Mouse (Mus musculus) heart, embryonic 15.5 days (tissue): ENCODE measurements around the gene Cbx5. TPM values are rescaled to one million over a fixed set of nuclear protein-coding genes. Genes with fewer than 3 reads are reported as not detected.

Source experiments
- ATAC-seq: fragments of 200-750 bp; cut with Nextera tagmentation; replicated peaks from 2 replicates; pipeline ENCODE4 v1.8.0; 2017; ENCODE audit warnings: low read depth, moderate TSS enrichment; ENCODE audit not compliant: insufficient number of reproducible peaks, insufficient read depth, low FRiP score
- H3K27ac ChIP-seq: fragments of 300-500 bp; sonication (generic); 2 replicates; pipeline ENCODE4 v1.5.1; 2015; ENCODE audit warnings: mild to moderate bottlenecking, inconsistent platforms
- H3K27me3 ChIP-seq: fragments of 300-500 bp; sonication (generic); 2 replicates; pipeline ENCODE4 v1.6.1; 2015; ENCODE audit warnings: inconsistent platforms
- H3K36me3 ChIP-seq: fragments of 300-500 bp; sonication (generic); 2 replicates; pipeline ENCODE4 v1.6.1; 2015; ENCODE audit warnings: mild to moderate bottlenecking, inconsistent platforms
- H3K4me1 ChIP-seq: fragments of 300-500 bp; sonication (generic); replicated peaks from 2 replicates; pipeline ENCODE4 v1.6.1; 2015; ENCODE audit warnings: inconsistent platforms
- H3K4me2 ChIP-seq: fragments of 300-500 bp; sonication (generic); 2 replicates; pipeline ENCODE4 v1.6.1; 2015; ENCODE audit warnings: inconsistent platforms, mild to moderate bottlenecking, moderate library complexity
- H3K4me3 ChIP-seq: fragments of 300-500 bp; sonication (generic); 2 replicates; pipeline ENCODE4 v1.5.1; 2015; ENCODE audit warnings: mild to moderate bottlenecking, inconsistent platforms
- H3K9ac ChIP-seq: fragments of 300-500 bp; sonication (generic); 2 replicates; pipeline ENCODE4 v1.6.1; 2015; ENCODE audit warnings: mild to moderate bottlenecking, inconsistent platforms
- H3K9me3 ChIP-seq: fragments of 300-500 bp; sonication (generic); replicated peaks from 2 replicates; pipeline ENCODE4 v1.6.1; 2016; ENCODE audit warnings: inconsistent platforms
- WGBS: fragments of 180-500 bp; shearing (Covaris S2); methylation state at CpG from one replicate; pipeline ENCODE4 v1.1.7; 2015; ENCODE audit warnings: mixed read lengths; 5-methylcytosine and 5-hydroxymethylcytosine counted together
- polyA plus RNA-seq: library from polyadenylated mRNA; unstranded; fragments of >200 nt; fragmentation: Nextera tagmentation; extraction: Ambion mirVana; gene quantifications from 2 replicates; pipeline ENCODE4 v1.2.1, GENCODE M21; 2015

The Cbx5 gene
- polyA plus RNA-seq, 1 experiment from 2014 or later: 84.2 TPM

GRCm38 (mm10) chr15:103237295-103237694 is 2.3 kb downstream of the Cbx5 start:
- WGBS: 89% methylated on average over 7 of the region's 7 CpGs

GRCm38 (mm10) chr15:103233119-103233518 is 6.5 kb downstream of the Cbx5 start:
- no peak overlapping the region for H3K4me2 ChIP-seq
- H3K27ac ChIP-seq: peak overlapping the region; percentile 25; the same call in 1 of the 2 replicates
- no peak overlapping the region for H3K4me3 ChIP-seq
- 64% methylated on average over 2 of the region's 2 CpGs for WGBS
- H3K9me3 ChIP-seq: no peaks in the 10 kb centered on the region
- no peak for ATAC-seq
- H3K9ac ChIP-seq: no peak overlapping the region
- peaks cover 12% of the 10 kb centered on the region for H3K36me3 ChIP-seq
- H3K27me3 ChIP-seq: no peaks in the 10 kb centered on the region
- peaks cover 26% of the 10 kb centered on the region for H3K4me1 ChIP-seq

More at GRCm38 (mm10) chr15:103237295-103237694, 2.3 kb downstream of the Cbx5 start:
- Histone ChIP-seq H3K36me3 (peaks cover 22% of the 10 kb centered on the region), H3K9ac (no peak overlapping the region), H3K9me3 (no peaks in the 10 kb centered on the region), H3K27me3 (no peaks in the 10 kb centered on the region), H3K4me1 (peaks cover 33% of the 10 kb centered on the region), H3K4me3 (no peak overlapping the region), H3K4me2 (peak overlapping the region; percentile 8; the same call in 1 of the 2 replicates), H3K27ac (no peak overlapping the region)
- ATAC-seq: no peak

- Histone ChIP-seq H3K4me2 (0 out of 2 replicates have a peak overlapping the region, but pooled peaks have one; percentile 1), H3K9ac (no peak overlapping the region), H3K4me1 (peaks cover 27% of the 10 kb centered on the region), H3K27ac (peak overlapping the region; percentile 73), H3K4me3 (no peak overlapping the region), H3K9me3 (no peaks in the 10 kb centered on the region), H3K36me3 (no peaks in the 10 kb centered on the region), H3K27me3 (no peaks in the 10 kb centered on the region)
- WGBS: 41% methylated on average over 2 of the region's 2 CpGs
- ATAC-seq: peak; percentile 35; the same call in 1 of the 2 replicates
Measured at GRCm38 (mm10) chr15:103228904-103229303, 10.7 kb downstream of the Cbx5 start.

GRCm38 (mm10) chr15:103227572-103227971 is 12.0 kb downstream of the Cbx5 start:
- Histone ChIP-seq H3K4me1 (peaks cover 19% of the 10 kb centered on the region), H3K9me3 (no peaks in the 10 kb centered on the region), H3K4me2 (no peak overlapping the region)

GRCm38 (mm10) chr15:103227022-103227421 is 12.6 kb downstream of the Cbx5 start:
- Histone ChIP-seq H3K4me3 (no peak overlapping the region), H3K9me3 (no peaks in the 10 kb centered on the region), H3K4me1 (peaks cover 17% of the 10 kb centered on the region), H3K36me3 (no peaks in the 10 kb centered on the region), H3K4me2 (no peak overlapping the region), H3K9ac (no peak overlapping the region), H3K27ac (no peak overlapping the region), H3K27me3 (no peaks in the 10 kb centered on the region)
- ATAC-seq: no peak
- 83% methylated on average over 3 of the region's 3 CpGs for WGBS

More at GRCm38 (mm10) chr15:103227572-103227971, 12.0 kb downstream of the Cbx5 start:
- Histone ChIP-seq H3K9ac (no peak overlapping the region), H3K36me3 (no peaks in the 10 kb centered on the region), H3K27me3 (no peaks in the 10 kb centered on the region), H3K27ac (no peak overlapping the region), H3K4me3 (no peak overlapping the region)
- WGBS: 76% methylated on average over 2 of the region's 2 CpGs
- ATAC-seq: no peak

DNA sequence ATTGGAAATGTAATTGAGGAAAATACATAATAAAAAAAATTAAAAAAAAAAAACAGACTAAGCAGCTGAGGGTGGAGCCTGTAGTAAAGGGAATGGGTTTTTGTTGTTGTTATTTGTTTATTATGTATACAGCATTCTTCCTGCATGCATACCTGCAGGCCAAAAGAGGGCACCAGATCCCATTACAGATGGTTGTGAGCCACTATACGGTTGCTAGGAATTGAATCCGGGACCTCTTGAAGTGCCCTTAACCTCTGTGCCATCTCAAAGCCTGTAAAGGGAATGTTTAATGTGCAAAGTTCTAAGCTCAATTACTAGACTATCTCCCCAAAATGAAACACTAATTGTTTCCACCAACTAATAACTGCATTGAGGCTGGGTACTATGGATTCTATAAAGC is 15.5 kb downstream of the Cbx5 start:
- no peak overlapping the region for H3K4me3 ChIP-seq
- H3K27me3 ChIP-seq: no peaks in the 10 kb centered on the region
- no peaks in the 10 kb centered on the region for H3K9me3 ChIP-seq
- no peak overlapping the region for H3K27ac ChIP-seq
- no peak overlapping the region for H3K4me2 ChIP-seq
- ATAC-seq: no peak
- 91% methylated on average over 2 of the region's 2 CpGs for WGBS
- H3K9ac ChIP-seq: no peak overlapping the region
- peaks cover 28% of the 10 kb centered on the region for H3K4me1 ChIP-seq
- no peaks in the 10 kb centered on the region for H3K36me3 ChIP-seq

DNA sequence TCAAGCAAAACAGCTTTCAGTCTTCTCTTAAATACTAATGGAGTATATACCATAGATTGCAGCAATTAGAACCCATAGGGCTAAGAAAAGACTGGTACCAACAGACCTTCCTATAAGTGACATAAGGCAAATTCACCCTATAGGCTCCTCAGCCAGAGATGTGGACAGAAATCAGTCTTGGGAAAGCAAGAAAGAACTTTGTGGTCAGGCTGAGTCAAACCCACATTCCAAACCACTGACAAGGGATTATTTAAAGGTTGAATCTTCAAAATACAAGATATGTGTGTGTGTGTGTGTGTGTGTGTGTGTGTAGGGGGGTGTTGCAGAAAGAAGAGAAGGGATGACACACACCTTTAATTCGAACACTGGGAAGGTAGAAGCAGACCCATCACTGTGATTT is 18.2 kb downstream of the Cbx5 start:
- Histone ChIP-seq H3K9ac (no peak overlapping the region), H3K4me3 (no peak overlapping the region), H3K27ac (peak overlapping the region; percentile 72), H3K4me1 (peaks cover 22% of the 10 kb centered on the region), H3K36me3 (no peaks in the 10 kb centered on the region), H3K27me3 (no peaks in the 10 kb centered on the region), H3K4me2 (0 out of 2 replicates have a peak overlapping the region, but pooled peaks have one; percentile 21), H3K9me3 (no peaks in the 10 kb centered on the region)
- ATAC-seq: no peak
- 54% methylated on average over 1 of the region's 1 CpGs for WGBS

- H3K4me3 ChIP-seq: no peak overlapping the region
Measured at GRCm38 (mm10) chr15:103220785-103221184, 18.8 kb downstream of the Cbx5 start.

GRCm38 (mm10) chr15:103216052-103216451 is 23.6 kb downstream of the Cbx5 start:
- Histone ChIP-seq H3K27me3 (no peaks in the 10 kb centered on the region), H3K4me2 (peak overlapping the region; percentile 71), H3K4me1 (peaks cover 31% of the 10 kb centered on the region), H3K4me3 (peak overlapping the region; percentile 54; the same call in 1 of the 2 replicates), H3K36me3 (peaks cover 17% of the 10 kb centered on the region), H3K9me3 (no peaks in the 10 kb centered on the region), H3K9ac (peak overlapping the region; percentile 28; the same call in 1 of the 2 replicates), H3K27ac (peak overlapping the region; percentile 91)
- WGBS: 44% methylated on average over 2 of the region's 2 CpGs
- no peak for ATAC-seq

More at GRCm38 (mm10) chr15:103220785-103221184, 18.8 kb downstream of the Cbx5 start:
- no peak overlapping the region for H3K9ac ChIP-seq
- H3K4me2 ChIP-seq: peak overlapping the region; percentile 21; the same call in 1 of the 2 replicates
- no peaks in the 10 kb centered on the region for H3K9me3 ChIP-seq
- no peak for ATAC-seq
- H3K36me3 ChIP-seq: no peaks in the 10 kb centered on the region
- WGBS: 8% methylated on average over 3 of the region's 3 CpGs
- H3K27me3 ChIP-seq: no peaks in the 10 kb centered on the region
- H3K4me1 ChIP-seq: peaks cover 27% of the 10 kb centered on the region
- peak overlapping the region; percentile 72 for H3K27ac ChIP-seq

GRCm38 (mm10) chr15:103214971-103215907 is 24.4 kb downstream of the Cbx5 start:
- Histone ChIP-seq H3K4me2 (peak overlapping the region; percentile 71), H3K27me3 (no peaks in the 10 kb centered on the region), H3K36me3 (peaks cover 25% of the 10 kb centered on the region), H3K4me1 (peaks cover 23% of the 10 kb centered on the region), H3K9ac (peak overlapping the region; percentile 55), H3K4me3 (peak overlapping the region; percentile 54), H3K9me3 (no peaks in the 10 kb centered on the region), H3K27ac (peak overlapping the region; percentile 91)
- peak; percentile 91 for ATAC-seq
- 2% methylated on average over 15 of the region's 15 CpGs for WGBS

DNA sequence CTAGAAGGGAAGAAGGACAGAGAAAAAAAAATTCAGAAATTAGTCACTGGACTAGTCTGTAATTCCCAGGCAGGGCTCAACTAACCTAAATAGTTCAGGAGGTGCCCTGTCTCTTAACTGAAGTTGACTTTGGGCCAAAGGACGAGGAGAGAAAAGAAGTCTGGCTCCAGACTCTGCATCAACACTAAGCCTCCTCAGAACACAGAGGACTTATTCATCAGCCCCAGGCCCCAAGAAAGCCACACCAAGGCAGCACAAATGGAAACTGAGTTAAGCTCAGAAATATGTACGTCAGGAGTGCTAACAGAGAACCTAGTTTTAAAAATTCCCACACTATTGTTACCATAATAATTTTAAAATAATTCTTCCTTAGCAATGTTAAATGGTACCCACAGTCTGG is 25.5 kb downstream of the Cbx5 start:
- Histone ChIP-seq H3K36me3 (peaks cover 34% of the 10 kb centered on the region), H3K4me3 (peak overlapping the region; percentile 30), H3K9me3 (no peaks in the 10 kb centered on the region), H3K27ac (peak overlapping the region; percentile 78), H3K4me1 (peaks cover 23% of the 10 kb centered on the region), H3K27me3 (no peaks in the 10 kb centered on the region), H3K4me2 (peak overlapping the region; percentile 52), H3K9ac (0 out of 2 replicates have a peak overlapping the region, but pooled peaks have one; percentile 34)
- ATAC-seq: no peak
- whole genome bisulfite sequencing: 32% methylated on average over 2 of the region's 2 CpGs
